Mouse (Mus musculus): ENCODE results near the gene Mrpl21.

Mrpl21 gene

DNA sequence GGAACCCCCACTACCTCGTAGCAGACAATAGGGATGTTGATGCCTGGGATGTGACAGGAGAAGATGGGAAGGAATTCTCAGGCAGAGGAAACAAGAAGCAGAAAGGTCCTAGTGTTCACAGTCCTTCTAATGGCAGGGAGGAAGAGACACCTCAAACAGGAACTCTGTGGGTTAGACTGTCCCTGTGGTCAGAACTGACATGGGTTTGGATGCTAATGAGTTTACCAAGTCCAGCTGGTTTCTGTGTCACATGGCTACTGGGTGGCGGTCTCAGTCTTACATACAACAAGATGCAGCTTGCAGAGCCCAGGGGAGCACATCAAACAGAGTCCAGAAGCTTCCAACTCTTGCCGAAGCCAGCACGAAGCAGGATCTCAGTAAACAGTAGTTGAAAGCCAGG, 21.3 kb downstream of the Mrpl21 start:
- no peak for DNase-seq

DNA sequence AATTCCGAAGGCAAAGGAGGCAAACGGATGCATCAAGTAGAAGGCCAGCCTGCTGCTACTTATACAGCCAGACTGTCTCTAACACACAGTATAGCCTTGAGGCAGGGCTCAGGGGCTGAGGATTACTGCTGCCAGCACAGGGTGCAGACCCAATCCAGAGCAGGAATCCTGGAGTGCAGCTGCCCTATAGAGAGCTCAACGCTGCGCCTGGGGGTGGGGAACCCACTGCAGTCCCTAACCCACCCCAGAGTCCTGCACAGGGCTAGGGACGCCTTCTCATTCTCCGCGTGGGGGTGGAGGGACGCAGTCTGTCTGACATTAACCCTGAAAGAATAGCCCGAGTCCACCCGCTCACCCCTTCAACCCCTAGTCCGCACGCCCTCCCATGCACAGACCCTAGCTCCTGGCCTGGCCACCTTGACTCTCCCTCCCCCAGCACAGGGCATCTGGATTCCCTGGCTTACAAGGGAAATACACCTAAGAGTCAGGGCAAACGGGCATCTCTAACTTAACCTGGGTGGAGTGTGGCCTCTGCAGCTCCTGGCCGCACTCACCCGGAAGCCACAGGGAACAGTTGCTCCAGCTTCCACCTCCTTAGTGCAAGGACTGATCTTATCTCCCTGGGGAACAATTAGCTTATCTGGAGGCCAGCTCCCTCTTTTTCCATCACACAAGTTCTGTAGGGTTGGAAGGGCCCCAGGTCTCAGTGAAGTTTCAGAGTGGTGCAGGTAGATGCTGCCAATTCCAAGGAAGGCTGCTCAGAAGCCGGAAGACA, 24.7 kb downstream of the Mrpl21 start:
- no peak for DNase-seq

DNA sequence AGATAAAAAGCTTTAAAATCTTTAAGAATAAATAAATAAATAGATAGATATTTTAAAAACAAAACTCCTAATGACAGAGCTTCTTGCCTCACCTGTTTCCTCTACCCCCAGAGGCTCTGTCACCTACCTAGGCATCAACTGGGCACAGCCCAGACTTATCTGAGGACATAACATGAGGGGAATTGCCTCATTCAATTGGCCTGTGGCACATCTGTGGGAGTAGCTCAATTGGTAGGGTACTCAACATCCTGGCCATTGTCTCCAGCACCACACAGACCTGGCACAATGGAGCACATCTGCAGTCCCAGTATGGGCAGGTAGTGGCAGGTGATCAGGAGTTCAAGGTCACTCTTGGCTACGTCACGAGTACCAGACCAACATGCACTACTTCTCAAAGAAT, 36.6 kb downstream of the Mrpl21 start:
- no peak for DNase-seq

DNA sequence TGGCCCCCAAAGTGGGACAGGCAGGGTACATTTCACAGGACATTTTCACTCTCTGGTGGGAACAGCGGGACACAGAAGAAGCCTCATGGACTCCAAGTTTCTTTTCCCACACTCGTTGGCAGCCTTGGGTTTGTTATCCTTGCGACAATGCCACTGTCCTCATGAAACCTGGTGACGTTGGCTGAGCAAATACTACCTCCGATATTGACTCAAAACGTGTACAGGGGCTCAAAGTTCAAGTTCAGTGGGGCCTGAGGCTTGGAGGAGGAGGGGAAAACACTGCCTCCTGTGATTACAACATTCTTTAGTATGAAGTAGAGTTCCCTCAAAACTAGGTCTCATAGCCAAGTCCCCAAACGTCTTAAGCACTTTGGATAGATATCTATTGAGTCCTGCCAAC, 37.4 kb downstream of the Mrpl21 start:
- no peak for DNase-seq

DNA sequence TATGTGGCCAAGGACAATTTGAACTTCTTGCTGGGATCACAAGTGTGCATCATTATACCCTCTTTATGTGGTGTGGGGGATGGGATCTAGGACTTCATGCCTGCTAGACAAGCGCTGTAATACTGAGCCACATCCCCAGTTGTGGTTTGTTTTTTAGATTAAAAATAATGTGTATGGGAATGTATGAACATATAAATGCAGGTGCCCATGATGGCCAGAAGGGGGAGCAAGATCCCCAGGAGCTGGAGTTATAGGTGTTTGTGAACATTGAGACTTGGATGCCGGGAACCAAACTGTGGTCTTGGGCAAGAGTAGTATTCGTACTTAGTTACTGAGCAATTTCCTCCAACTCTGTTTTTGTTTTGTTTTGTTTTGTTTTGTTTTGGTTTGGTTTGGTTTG, 38.1 kb downstream of the Mrpl21 start:
- DNase-seq, result no peak

DNA sequence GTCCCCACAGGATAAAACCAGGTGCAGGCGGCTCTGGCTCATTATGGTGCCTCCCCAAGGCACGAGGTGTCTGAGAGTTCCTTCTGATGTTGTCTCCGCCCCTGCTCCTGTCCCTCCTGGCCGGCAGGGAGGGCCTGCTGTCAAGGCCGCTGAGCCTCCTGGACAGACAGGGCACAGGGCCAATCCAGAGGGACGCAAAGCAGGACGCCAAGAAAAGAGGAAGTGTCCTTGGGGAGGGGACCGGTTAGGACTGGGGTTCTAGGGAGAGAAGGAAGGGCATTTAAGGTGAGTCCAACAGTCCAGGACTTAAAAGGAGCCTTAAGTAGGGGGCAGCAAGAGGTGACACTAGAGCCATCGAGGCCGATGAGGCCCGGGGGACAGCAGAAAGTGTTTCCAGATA, 38.9 kb downstream of the Mrpl21 start:
- peak; percentile 91 for DNase-seq

DNA sequence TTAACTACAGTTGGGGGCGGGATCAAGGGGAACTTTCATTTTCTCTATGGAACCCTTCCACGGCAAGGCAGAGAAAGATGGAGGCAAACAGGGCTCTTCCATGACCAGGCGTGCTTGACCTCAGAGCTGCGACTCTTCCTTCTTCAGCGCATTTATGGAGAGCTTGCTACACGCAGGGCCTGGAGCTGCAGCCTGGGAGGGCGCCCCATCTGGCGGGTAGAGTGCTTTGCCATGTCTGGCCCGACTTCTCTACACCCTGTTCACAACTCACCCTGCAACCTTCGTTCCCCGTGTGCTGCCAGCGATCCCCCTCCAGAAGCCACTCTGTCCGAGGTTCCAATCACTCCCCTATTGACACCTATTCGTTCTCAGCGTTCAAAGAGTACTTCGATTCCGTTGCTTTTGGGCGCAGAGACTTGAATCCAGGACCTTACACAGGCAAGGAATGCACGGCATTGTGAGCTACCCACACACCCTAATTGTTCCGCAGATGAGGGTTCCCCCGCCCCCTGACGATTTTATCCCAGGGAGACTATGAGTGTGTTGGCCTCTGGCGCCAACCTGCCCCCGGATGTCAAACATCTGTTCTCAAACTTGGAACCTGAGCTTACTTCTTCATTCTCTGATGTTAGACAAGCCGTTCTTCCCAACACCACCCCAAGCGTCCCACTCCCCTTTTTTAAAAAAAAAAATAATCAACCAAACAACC, 39.7 kb downstream of the Mrpl21 start, which contains the start of gene Cpt1a:
Cpt1a (plus strand) TSS at position 74 of the 709 bp plus-strand sequence.
- peak; percentile 65 for DNase-seq

DNA sequence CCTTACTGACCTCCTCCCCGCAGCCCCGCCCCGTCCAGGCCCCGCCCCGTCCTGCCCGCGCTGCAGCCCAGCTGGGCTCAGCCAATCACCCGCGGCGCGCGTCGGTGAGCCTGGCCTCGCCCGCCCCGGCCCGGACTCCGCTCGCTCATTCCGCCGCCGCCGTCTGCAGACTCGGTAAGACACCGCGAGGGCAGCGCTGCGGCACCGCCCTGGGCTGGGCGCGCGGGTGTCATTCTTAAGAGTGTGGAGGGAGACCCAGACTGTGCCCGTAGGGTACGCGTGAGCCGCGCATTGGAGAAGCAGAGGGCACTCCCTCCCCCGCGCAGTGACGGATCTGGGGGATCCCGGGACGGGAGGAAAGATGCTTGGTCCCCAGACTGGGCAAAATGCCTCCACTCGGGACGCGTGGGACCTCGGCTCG, 40.5 kb downstream of the Mrpl21 start:
- DNase-seq, result peak; percentile 94

DNA sequence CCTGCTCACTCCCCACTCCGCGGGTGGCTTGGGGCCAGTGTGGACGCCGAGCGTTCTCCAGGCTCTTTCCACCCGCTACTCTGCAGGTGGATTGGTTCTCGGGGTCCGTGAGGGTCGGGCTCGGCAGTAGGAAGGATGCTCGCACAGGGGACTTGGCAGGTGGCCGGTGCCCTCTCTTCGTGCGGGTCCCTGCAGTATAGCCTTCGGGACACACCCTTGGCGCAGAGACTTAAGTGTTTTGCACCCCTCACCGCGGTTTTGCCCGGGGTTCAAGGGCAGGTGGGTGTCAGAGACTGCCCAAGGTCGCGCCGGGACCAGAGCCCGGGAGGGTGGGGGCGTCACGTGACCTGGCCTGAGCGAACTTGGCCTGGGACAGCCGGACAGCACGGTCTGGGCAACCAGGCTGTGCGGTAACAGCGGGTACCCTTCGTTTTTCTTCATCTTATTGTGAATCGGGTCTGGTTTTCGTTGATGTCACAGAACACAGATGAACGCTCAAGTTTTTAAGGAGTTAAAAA, 41.1 kb downstream of the Mrpl21 start:
- DNase-seq, result peak; percentile 90

DNA sequence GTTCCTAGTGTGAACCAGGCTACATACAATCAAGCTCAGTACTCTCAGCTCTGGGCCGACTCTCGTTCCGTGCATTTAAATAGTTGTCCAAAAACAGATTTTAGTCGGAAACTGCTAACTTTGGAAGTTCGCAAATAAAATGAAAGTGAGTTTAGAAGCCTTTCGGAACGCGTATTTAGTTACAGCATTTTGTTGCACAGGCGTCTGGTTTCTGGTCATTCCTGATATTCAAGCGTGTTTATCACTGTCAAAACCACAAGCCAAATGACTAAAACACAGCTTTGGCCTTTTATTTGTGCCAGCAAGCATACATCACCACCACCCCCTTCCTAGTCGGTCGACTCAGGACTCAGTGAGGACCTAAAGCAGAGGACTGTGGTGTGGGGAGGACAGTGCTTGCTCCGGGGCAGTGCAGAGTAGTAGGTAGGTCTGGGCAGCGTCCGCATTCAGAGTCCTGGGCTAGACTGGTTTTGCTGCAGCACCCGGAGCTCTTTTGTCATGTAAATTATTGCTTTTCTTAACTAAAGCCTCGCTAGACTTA, 41.6 kb downstream of the Mrpl21 start:
- DNase-seq, result no peak

DNA sequence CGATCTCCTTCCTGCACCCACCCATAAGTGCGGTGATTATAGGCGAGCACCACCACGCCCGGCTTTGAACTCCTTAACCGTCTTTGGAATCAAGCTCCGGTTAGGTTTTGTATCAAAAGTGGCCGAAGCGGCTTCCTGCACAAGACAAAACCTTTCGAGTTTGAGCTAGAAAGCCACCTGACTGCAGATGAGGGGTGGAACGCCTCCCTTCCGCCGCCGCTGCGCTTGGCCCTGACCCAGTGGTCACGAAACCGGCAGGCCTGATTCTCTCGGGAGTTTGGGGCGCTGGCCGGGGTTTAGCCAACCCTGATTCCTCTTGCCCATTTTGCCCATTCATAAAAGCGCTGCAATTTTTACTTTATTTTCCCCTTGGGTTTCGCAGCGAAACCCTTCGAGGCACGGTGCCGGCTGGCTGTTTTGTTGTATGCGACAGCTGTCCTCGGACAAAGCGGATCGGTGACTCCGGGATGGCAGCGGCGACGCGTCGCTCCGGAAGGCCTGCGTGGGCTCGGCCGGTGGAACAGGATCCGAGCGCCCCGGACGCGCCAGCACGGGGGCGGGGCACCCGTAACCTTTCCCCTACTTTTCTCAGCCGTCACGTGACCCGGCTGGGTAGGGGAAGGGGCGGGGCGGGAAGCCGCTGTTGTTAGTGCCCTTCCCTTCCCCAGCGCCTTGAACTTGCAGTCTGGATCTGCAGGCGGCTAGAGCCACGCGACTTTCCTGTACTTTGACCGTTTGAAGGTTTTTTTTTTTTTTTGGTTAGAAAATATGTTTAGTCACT, 42.4 kb downstream of the Mrpl21 start:
- peak; percentile 97 for DNase-seq

DNA sequence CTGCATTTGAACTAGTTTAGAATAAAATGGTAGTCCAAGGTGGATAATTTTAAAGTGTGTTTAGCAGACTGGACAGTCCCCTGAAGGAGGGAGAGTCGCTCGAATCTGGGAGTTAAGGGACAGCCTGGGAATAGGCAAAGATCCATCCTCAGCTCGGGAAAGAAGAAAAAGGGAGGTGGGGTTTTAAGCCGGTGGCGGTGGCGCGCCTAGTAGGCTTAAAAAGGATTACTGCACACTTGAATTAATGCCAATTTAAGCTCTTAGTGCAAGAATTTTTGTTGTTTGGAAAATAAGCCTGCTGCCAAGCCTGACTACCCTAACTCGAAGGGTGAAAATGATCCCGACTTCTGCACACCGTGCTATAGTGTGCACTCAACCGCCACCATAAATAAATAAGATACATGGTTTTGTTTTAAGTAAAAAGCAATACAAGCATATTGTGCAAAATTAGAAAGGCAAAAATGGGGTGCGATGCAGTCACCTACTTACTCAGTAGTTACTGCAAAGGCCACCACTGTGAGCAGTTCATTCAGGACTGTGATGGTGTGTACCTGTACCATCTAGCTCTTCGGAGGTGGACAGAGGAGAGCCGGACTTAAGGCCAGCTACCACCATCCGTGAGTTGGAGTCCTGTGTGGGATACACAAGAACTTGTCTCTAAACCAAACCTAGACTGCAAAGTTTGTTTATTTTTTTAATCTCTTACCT, 43.2 kb downstream of the Mrpl21 start:
- DNase-seq, result peak; percentile 41

DNA sequence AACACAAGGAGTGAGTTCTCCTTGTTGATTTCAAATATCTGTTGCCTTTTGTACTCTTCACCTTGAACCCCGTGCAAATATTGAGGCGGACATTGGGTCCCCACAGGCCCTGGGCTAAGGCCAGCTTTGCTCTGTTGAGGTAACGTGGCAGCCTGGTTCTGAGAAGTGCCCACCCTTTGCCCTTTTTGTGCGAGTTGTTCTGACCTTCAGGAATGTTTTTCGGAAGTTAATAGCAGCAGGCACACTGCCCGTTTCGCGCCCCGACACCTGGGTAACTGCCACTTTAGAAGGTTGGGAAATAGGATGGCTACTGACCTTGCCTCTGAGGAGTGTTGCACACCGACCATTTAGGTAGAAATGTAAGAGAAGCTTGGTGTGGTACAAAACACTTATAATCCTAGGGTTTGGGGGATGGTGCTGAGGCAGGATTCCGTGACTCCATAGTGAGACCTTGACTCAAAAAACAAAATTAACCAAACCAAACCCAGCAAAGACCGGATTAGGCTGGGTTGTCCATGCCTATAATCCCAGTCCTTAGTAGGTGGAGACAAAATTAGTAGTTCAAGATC, 43.9 kb downstream of the Mrpl21 start:
- DNase-seq, result peak; percentile 86

DNA sequence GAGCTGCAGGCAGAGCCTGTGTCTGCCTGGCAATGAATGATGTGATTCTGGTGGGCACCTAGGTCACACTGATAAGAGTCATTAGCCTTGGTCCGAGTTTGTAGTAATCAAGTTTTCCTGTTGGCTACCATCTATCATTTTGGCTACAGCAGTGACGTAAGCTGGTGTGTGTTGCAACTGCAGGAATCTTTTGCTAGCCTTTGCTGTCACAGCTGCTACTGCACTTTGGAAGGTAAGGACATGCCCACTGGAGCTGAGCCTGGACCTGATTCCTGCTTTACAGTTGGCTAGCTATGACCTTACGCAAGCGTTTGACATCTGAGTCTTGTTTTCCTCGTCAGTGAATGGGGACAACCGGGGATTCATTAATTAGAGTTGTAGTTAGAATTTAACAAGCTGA, 50.5 kb downstream of the Mrpl21 start:
- DNase-seq, result peak; percentile 81

DNA sequence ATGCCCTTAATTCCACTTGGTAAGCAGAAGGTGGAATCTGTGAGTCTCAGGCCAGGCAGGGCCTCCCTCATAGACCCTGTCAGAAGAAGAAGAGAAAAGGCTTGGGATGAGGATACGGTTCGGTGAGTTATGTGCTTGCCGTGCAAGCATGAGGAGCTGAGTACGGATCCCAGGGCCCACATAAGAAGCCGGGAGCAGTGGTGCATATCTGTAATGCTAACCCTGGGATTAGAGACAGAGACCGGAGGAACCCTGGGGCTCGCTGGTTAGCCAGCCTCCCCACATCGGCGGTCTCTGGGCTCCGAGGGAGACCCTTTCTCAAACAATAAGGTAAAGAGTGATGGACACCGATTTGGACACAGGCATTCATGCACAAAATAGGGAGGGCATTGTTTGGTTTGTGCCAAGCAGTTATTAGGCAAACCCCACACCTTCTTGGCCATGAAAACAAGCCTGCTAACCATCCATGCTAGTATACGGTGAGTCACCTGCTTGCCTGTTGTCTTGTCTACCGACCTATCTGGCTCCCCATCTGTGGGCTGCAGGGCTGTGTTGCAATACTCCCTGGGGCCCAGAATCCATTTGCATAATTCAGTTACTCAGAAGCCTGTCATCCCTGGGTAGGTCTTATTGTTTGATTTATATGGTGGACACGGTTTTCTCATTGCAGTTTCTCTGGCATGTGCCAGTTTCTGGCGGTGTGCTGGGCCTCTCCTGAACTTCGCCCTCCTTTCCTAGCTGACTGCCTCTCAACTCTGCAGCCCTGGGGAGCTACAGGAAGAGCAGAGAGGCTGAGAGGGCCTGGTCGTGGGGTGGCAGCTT, 51.2 kb downstream of the Mrpl21 start:
- DNase-seq, result peak; percentile 71

DNA sequence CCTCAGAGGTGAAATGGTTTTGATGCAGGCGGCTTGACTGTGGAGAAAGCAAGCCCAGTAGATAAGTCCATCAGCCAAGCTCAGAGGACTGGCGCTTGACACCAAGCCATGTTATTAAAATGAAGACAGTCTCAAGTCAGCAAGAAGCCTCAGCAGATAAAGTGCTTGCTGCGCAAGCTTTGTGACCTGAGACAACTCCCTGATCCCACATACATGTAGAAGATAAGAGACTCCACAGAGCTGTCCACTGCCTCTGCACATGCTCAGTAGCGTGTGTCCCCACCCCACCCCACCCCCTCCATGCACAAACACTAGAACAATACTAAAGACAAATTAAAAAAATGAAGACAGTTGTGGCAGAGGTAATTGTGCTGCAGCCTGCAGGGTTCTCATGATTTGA, 51.8 kb downstream of the Mrpl21 start:
- no peak for DNase-seq

DNA sequence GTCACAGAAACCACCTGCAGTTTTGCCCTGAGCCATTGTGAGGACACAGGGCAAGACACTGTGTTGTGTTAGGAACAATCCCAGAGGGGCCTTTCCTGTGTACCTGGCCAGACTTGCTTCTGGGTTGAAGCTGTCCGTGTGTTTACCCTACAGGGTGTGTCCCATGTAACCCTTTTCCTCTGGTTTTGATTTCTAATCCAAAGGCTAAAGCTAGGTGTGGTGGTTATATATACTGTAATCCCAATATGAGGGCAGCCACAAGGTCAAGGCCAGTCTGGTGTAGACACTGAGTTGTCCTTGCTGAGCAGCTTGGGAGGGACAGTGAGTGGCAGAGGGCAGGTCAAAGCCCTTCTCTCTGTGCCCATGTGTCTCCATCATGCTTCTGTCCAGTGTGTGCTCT, 53.2 kb downstream of the Mrpl21 start:
- DNase-seq, result no peak

DNA sequence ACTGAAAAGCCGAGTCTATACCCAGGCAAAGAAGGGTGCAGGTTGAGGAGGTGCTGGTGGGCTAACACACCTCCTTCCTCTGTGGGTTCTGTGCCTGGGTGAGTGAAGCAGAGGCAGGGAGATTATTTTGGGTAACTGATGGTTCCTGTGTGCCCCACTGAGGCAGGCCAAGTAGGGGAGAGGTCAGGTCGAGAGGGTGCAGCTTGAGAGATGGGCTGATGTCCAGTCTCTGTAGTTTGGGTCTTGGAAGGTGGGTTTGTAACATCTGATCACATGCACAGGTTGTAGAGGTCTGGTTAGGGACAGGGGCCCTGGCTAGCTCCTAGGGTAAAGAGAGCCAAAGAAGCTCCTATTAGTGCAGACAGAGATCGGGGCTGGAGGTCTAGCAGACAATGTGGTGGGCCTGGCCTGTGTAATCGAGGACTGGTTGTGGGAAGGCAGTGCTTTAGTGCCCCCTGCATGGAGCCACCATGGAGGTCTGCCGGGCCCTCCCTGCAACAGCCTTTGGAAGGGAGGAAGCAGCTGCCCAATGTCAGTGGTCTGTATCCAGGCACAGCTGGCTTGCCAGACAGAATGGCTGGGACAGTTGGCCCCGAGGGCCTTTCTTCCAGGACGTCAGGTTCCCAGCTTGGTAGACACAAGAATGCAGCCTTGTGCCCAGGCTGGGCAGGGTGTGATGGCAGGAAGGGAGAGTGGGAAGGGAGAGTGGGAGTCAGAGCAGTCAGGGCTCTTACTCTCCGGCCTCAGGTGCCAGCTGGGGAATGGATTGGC, 54.0 kb downstream of the Mrpl21 start:
- no peak for DNase-seq

DNA sequence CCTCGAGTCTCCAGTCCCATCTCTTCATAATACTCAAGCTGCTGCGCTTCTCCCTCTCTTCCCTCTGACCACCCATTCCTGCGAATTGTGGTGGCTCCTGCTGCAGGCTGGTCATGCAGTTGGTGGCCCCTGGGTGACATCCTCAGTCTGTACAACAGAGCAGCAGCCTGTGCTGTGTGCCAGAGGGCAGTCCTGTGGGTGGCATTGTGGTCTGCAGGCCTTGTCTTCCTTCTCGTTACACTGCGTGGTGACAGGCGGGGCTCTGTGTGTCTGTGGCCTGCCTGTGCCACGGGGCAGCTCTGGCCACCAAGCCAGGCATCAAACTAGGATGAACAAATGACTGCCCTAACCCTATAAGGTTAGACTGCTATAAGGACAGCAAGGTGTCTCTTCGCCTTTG, 56.5 kb downstream of the Mrpl21 start:
- DNase-seq, result no peak

DNA sequence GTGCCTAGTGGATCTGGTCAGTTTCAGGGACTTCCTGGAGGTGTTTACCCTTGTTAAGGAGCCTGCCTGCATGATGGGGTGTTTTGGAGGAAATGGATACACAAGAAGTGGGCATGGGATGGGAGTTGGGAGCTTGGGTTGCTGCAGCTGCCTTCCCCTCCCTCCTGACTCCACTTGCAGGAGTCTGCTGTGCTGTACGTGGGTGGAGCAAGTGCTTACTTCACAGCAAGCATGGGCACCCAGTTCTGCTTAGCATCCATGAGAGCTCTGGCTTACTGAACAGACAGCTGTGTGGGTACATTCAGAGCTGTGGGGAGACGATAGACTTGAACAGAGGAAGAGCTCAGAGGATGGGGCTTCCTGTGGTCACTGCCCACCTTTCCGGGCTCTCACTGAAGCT, 58.3 kb downstream of the Mrpl21 start:
- DNase-seq, result no peak
